Mouse (Mus musculus) spleen, adult 2 months (tissue): ENCODE measurements around the gene Ppp4r4. TPM values are rescaled to one million over a fixed set of nuclear protein-coding genes. Genes with fewer than 3 reads are reported as not detected.

Source experiments
- DNase-seq, 2 experiments: peaks; one replicate each; pipeline versions ENCODE4 v3.0.0 to v3.0.0-alpha.2; 2012 to 2021; ENCODE audit warnings: low spot score in 2 of 2, low read depth in 1 of 2
- H3K27ac ChIP-seq: fragments of 200-500 bp; 2 replicates; pipeline ENCODE4 v1.5.1; 2012; ENCODE audit warnings: low read length, inconsistent platforms; ENCODE audit not compliant: insufficient read depth
- H3K27me3 ChIP-seq: fragments of 200-500 bp; 2 replicates; pipeline ENCODE4 v1.6.1; 2012; ENCODE audit warnings: mild to moderate bottlenecking, moderate library complexity, low read length, inconsistent platforms; ENCODE audit not compliant: control insufficient read depth, insufficient read depth
- H3K36me3 ChIP-seq: fragments of 200-500 bp; 2 replicates; pipeline ENCODE4 v1.6.1; 2012; ENCODE audit warnings: mild to moderate bottlenecking, low read length, inconsistent platforms; ENCODE audit not compliant: control insufficient read depth, insufficient read depth
- H3K4me1 ChIP-seq: fragments of 200-500 bp; 2 replicates; pipeline ENCODE4 v1.6.1; 2011; ENCODE audit warnings: inconsistent platforms; ENCODE audit not compliant: control insufficient read depth, insufficient read depth, insufficient read length
- H3K4me3 ChIP-seq: fragments of 200-500 bp; 2 replicates; pipeline ENCODE4 v1.5.1; 2011; ENCODE audit warnings: mild to moderate bottlenecking, inconsistent platforms; ENCODE audit not compliant: insufficient read depth, insufficient read length; ENCODE audit errors: extremely low read depth
- CTCF ChIP-seq: fragments of 200-500 bp; IDR thresholded peaks from 2 replicates; pipeline ENCODE4 v1.5.1; 2011; ENCODE audit warnings: mild to moderate bottlenecking, inconsistent platforms; ENCODE audit not compliant: insufficient read depth, insufficient read length, insufficient replicate concordance; ENCODE audit errors: extremely low read depth
- POLR2A ChIP-seq: fragments of 200-500 bp; IDR thresholded peaks from 2 replicates; pipeline ENCODE4 v1.6.1; 2011; ENCODE audit warnings: low read depth, low read length, inconsistent platforms
- WGBS: fragments of 180-500 bp; shearing (Covaris S2); methylation state at CpG from one replicate; pipeline ENCODE4 v1.1.7; 2018; 5-methylcytosine and 5-hydroxymethylcytosine counted together
- polyA plus RNA-seq: library from polyadenylated mRNA; depleted of rRNA; stranded (reverse); fragments of >200 nt; gene quantifications from 2 replicates; pipeline ENCODE4 v1.2.3, GENCODE M21; 2012

Gene Ppp4r4
- polyA plus RNA-seq, 1 experiment = 0.08 TPM

DNA sequence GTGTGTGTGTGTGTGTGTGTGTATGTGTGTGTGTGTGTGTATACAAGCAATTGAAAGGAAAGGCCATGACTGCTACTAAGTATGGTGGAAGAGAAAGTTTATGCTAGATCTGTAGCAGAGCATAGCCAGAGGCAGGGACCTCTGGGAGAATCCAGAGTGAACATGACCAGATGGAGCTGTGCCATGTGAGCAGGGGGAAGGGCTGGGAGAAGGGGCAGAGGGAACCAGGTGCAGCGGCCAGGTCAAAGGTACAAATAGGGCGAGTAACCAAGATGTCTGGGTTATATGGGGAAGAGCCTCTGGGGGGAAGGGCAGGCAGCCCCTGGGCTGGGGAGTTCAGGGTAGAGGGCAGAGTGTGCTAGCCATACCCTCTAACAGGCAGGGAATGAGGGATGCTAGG is 1.5 kb upstream of the Ppp4r4 start:
- H3K36me3 ChIP-seq = no peaks in the 10 kb centered on the region
- TF ChIP-seq POLR2A (no peak), CTCF (no peak)
- WGBS = 82% methylated on average over 2 of the region's 2 CpGs
- no peak overlapping the region for H3K27ac ChIP-seq
- no peak overlapping the region for H3K4me3 ChIP-seq
- H3K27me3 ChIP-seq = peaks cover 12% of the 10 kb centered on the region
- no peak for DNase-seq
- peaks cover 8% of the 10 kb centered on the region for H3K4me1 ChIP-seq

DNA sequence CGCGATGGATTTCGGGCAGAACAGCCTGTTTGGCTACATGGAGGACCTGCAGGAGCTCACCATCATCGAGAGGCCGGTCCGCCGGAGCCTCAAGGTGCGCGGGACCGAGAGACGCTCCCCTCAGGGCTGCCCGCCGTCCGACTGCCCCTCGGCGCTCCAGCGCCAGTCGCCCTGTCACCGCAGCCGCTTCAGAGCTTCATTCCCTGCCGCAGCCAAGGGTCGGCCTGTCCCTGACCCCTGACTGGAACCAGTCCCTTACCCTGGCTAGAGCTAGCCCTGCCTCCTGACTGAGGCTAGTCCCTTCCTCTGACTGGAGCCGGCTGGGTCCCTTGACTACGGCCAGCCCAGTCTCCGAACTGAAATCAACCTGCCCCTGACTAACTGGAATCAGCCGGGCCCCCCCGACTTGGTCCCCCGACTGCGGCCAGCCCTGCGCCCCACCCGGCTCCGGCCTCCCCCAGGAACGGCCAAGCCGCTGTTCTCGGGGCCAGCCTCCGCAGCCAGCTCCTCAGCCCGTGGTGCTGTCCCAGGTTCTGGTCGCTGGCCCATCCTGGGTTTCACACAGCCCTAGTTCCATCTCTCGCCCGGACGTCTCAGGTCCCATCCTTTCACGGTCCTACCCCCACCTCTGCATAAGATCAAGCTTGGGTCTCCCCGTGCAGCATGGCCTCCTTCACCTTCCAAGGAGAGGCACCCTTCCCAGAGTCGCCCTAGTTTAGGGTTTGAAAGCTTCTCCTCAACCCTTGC is 739 bp downstream of the Ppp4r4 start:
- Histone ChIP-seq H3K27me3 (peaks cover 14% of the 10 kb centered on the region), H3K27ac (no peak overlapping the region), H3K4me3 (peak overlapping the region; percentile 56; the same call in 1 of the 2 replicates), H3K36me3 (no peaks in the 10 kb centered on the region), H3K4me1 (peaks cover 8% of the 10 kb centered on the region)
- 4% methylated on average over 38 of the region's 44 CpGs for WGBS
- TF ChIP-seq CTCF = no peak
- TF ChIP-seq POLR2A = no peak
- no peak for DNase-seq

DNA sequence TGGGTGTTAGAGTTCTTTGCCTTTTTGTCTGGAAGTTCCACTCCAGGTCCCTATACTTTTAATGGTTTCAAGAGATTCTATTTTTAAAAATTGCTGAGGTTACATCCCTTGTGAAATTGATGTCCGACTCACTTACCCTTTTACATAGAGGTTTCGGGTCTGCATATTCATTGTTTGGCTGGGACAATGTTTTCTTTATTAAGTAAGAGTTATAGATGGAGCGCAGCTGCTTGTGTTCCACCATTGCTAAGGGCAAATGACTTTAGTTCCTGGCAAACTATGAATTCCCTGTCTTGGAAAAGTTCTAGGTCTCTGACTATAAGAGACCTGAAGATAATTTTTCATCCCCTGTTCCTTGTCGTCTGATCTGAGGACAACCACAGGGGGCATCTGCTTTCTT is 8.3 kb downstream of the Ppp4r4 start:
- H3K27ac ChIP-seq = no peak overlapping the region
- TF ChIP-seq CTCF (no peak), POLR2A (no peak)
- no peaks in the 10 kb centered on the region for H3K36me3 ChIP-seq
- H3K4me3 ChIP-seq = no peak overlapping the region
- no peaks in the 10 kb centered on the region for H3K4me1 ChIP-seq
- H3K27me3 ChIP-seq = 0 out of 2 replicates have a peak, but pooled peaks cover 2% of the 10 kb centered on the region
- no peak for DNase-seq
- WGBS = 76% methylated on average over 4 of the region's 4 CpGs

DNA sequence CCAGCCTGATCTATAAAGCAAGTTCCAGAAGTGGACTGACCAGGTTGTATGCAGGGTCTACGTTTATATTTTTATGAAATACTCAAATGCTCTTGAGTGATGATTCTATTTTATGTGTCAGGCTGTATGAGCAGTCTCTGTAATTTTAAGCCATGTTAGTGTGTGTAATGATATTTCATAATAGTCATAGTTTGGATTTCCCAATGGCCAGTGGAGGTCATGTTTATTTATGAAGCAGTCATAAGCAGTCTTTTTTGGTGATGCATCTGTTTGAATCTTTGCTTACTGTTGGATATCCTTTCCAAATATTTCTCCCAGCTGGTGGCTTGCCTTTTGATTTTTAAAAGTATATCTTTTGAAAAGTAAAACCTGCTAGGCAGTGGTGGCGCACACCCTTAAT is 11.3 kb downstream of the Ppp4r4 start:
- no peak for DNase-seq
- no peaks in the 10 kb centered on the region for H3K27me3 ChIP-seq
- 79% methylated on average over 2 of the region's 2 CpGs for WGBS

DNA sequence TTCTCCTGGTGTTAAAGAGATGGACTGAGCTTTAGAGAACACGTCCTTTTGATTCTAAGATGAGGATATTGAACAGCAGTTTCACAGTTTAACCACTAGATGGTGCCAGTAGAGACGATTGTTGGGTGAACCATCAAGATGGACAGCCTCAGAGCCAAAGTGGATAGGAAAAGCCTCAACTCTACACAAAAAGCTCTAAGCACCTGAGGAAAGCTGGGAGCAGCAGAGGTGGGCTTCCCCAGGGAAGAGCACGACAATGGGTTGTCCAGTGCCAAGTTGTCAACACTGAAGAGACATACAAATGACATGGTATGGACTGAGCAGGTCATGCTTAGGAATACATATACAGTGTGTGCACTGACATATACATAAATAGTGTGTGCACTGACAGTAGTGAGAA is 12.1 kb downstream of the Ppp4r4 start:
- no peak for TF ChIP-seq POLR2A
- no peak for TF ChIP-seq CTCF
- Histone ChIP-seq H3K27ac (no peak overlapping the region), H3K27me3 (no peaks in the 10 kb centered on the region), H3K36me3 (no peaks in the 10 kb centered on the region), H3K4me1 (no peaks in the 10 kb centered on the region), H3K4me3 (no peak overlapping the region)
- WGBS = 4% methylated on average over 3 of the region's 3 CpGs
- no peak for DNase-seq

More for the DNA sequence above, 11.3 kb downstream of the Ppp4r4 start:
- Histone ChIP-seq H3K4me3 (no peak overlapping the region), H3K4me1 (no peaks in the 10 kb centered on the region), H3K36me3 (no peaks in the 10 kb centered on the region), H3K27ac (no peak overlapping the region)
- TF ChIP-seq POLR2A = no peak
- no peak for TF ChIP-seq CTCF

DNA sequence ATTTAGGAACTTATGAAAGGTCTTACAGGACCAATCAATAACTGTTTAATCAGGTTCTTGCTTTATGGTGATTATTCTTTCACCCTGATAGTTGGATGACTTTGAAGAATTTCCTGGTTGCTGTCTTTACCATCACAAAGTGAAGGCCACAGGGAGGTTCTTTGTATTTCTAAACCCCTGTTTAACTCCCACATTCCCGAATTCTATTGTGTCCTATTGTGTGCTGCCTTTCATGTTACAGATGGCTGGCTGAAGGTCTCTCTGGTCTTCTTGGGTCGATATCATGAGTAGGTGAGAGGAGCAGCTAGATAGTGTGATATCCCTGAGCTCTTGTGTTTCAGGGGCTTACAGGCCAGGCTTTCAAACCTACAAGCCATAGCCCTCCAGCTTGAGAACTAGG is 15.4 kb downstream of the Ppp4r4 start:
- 57% methylated on average over 2 of the region's 2 CpGs for WGBS
- no peak overlapping the region for H3K4me3 ChIP-seq
- no peaks in the 10 kb centered on the region for H3K4me1 ChIP-seq
- no peaks in the 10 kb centered on the region for H3K27me3 ChIP-seq
- no peak for TF ChIP-seq POLR2A
- no peak for TF ChIP-seq CTCF
- no peaks in the 10 kb centered on the region for H3K36me3 ChIP-seq
- no peak overlapping the region for H3K27ac ChIP-seq
- no peak for DNase-seq

DNA sequence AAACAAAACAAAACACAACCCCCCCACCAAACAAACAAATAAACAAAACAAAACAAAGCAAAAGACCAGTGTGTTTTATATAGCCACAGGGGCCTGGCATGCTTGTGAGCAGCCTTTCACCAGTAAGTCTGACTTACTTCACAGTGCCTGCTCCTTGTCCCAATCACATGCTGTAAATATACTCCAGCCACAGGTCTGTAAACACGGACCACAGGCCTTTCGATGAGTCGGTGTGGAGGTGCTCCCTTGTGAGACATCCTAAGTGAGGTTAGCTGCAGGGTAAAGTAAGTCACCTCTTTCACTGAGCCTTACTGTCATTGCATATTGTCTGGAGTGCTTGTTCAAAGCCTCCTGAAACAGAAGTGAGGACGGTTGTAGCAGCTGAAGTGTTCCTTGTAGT is 16.4 kb downstream of the Ppp4r4 start:
- H3K4me3 ChIP-seq = no peak overlapping the region
- no peak for DNase-seq
- TF ChIP-seq CTCF (no peak), POLR2A (no peak)
- no peaks in the 10 kb centered on the region for H3K36me3 ChIP-seq
- no peaks in the 10 kb centered on the region for H3K4me1 ChIP-seq
- WGBS = 68% methylated on average over 4 of the region's 4 CpGs
- H3K27me3 ChIP-seq = no peaks in the 10 kb centered on the region
- H3K27ac ChIP-seq = no peak overlapping the region
